Mouse (Mus musculus): ENCODE measurements around the gene Acap1.

DNA sequence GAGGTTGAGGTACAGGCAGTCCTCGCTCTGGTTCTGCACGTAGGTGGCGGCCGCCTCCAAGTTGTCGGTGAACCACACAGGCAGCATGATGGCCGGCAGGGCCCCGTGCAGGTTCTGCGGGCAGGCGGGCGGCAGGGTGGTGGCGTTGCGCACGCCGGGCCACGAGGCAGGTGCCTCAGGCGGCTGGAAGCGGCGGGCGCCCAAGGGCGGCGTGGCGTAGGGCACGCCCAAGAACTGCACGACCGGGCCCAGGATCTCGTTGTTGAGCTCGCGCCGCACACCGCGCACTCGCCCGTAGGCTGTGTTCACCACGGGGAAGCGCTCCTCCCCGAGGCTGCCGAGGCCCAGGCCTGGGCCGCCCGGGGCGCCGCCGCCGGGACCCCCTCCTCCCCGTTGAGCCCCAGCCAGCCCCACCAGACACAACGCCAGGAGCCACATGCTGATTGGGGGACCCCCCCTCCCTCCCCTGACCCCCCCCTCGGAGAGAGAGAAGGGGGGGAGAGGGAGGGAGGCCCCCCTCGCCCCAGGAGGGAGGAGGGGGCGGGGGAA is 61.3 kb downstream of the Acap1 start:
- no peak for TF ChIP-seq CTCF (IDR thresholded peaks at IDR 0.05)
- no peak for TF ChIP-seq EP300 (IDR thresholded peaks at IDR 0.05; ENCODE audit: insufficient read depth, low read depth, low read length)

Measured in heart, adult 2 months (tissue).